ENCODE assay signal across 10 mouse cellular contexts in genomic region chr15:95513306-95513705, GRCm38 (mm10). TPM values are rescaled to one million over a fixed set of nuclear protein-coding genes. Genes with fewer than 3 reads are reported as not detected.
DNase-seq lines count a peak whose midpoint lies in the region; ATAC-seq and TF ChIP-seq lines count a peak whose summit lies in the region.
"Not testable (repeated sequence)": the region's sequence is repeated elsewhere in the genome, so short reads cannot be mapped to it uniquely, and the experiment has no call there.
"Had no signal": no experiment of that assay in that cellular context is flagged by ENCODE, and none has a peak within 500 bp of the region (broad histone marks: within the 10 kb centered on the region; RNA-seq: fewer than 3 reads in every experiment).

No protein-coding gene starts in this region.

- DNase-seq in 3T3-L1 (ENCODE audit: low read depth, low spot score), result peak; percentile 55
- DNase-seq in Muller cell, postnatal 12 days (ENCODE audit: inconsistent ontology term), result peak; percentile 46
- peak; percentile 85 for DNase-seq in brain, adult 2 months (ENCODE audit: low read depth, low spot score)
- DNase-seq in fibroblast of lung, adult 2 months (ENCODE audit: low read depth), result peak; percentile 46
- DNase-seq in layer of hippocampus, adult 2 months (ENCODE audit: low spot score in 2 of 2), result not testable (repeated sequence)
- peak; percentile 64 for DNase-seq in right cerebral cortex, adult 18-20 months
- peak; percentile 38 for DNase-seq in telencephalon, adult 2 months (ENCODE audit: low read depth, low spot score)

- ATAC-seq in frontal cortex, adult (ENCODE audit: low TSS enrichment), result peak; percentile 90

- peak overlapping the region; percentile 23; the same call in 1 of the 2 replicates for H3K27ac ChIP-seq in layer of hippocampus, adult 2 months

- not testable (repeated sequence) for H3K4me3 ChIP-seq in layer of hippocampus, adult 2 months

- TF ChIP-seq CTCF in layer of hippocampus, adult 2 months (conservative IDR thresholded peaks at IDR 0.05), result not testable (repeated sequence)

RNA-seq across cellular contexts. Expression of gene Nell2, which starts 15.1 kb away (rescaled TPM):
- total RNA-seq in layer of hippocampus, adult 2 months (2021), result 100 to 1,000 TPM; 738 to 777 TPM
- total RNA-seq: CH12.LX, MEL had no signal
